ENCODE assay signal across 11 mouse cellular contexts in the genomic region with DNA sequence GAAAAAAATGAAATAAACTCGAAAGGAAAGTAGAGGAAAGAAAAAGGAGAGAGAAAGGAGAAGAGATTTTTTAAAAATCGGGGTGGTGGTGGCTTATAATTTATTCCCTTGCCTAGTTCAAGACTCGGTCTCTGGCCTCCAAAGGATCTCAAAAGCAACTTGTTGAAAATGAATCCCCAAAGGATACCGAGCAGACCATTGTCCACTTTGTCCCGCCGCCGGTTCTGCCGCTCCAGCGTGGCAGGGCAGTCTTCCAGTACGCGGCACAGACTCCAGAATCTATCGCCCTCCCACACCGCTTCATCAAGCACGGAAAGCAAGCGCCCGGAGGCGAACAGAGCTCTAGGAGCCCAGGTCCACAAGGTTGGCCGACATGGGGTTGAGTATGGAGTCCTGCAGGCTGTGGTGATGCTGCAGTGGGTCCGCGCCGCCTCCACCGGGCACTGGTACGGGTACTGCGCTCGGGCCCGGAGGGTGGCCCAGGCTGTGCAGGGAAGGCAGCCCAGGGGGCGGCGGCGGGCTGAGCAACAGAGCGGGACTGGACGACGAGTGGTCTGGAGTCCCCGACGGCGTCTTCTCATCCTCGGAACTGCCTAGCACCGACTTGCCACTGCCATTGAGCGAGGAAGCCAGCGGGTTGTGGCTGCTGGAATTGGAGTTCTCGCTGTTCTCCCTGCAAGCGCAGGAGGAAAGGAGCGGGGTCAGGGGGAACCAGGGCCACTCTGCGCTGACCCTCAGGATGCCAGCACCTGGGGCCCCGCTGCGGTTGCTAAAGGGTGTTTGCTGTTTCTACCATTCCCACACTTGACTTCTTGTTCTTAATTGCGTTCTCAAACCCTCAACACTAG. TPM values are rescaled to one million over a fixed set of nuclear protein-coding genes. Genes with fewer than 3 reads are reported as not detected.
DNase-seq lines count a peak whose midpoint lies in the region; ATAC-seq and TF ChIP-seq lines count a peak whose summit lies in the region.
"Had no signal": no experiment of that assay in that cellular context is flagged by ENCODE, and none has a peak within 500 bp of the region (broad histone marks: within the 10 kb centered on the region; RNA-seq: fewer than 3 reads in every experiment).

No protein-coding gene starts in this region.

- no peak overlapping the region for H3K27ac ChIP-seq in intestine, embryonic 14.5 days (ENCODE audit: low read depth)
- H3K27ac ChIP-seq in intestine, postnatal 0 days (ENCODE audit: low read depth, low read length), result no peak overlapping the region
- 0 out of 2 replicates have a peak overlapping the region, but pooled peaks have one; percentile 48 for H3K27ac ChIP-seq in limb, embryonic 13.5 days

- no peak for TF ChIP-seq CTCF in intestine, postnatal 0 days (IDR thresholded peaks at IDR 0.05; ENCODE audit: low read depth)

- no peak overlapping the region for H3K4me2 ChIP-seq in intestine, embryonic 14.5 days (ENCODE audit: low read length)
- H3K4me2 ChIP-seq in intestine, postnatal 0 days (replicated peaks; ENCODE audit: low read depth), result no peak overlapping the region
- H3K4me2 ChIP-seq in limb, embryonic 13.5 days (replicated peaks), result peak overlapping the region; percentile 82

- H3K9me3 ChIP-seq in intestine, embryonic 14.5 days (ENCODE audit: control insufficient read depth, low read length), result no peaks in the 10 kb centered on the region
- H3K9me3 ChIP-seq in intestine, postnatal 0 days (ENCODE audit: control insufficient read depth), result no peaks in the 10 kb centered on the region
- no peaks in the 10 kb centered on the region for H3K9me3 ChIP-seq in limb, embryonic 13.5 days

- no peak for ATAC-seq in intestine, embryonic 14.5 days (replicated peaks; ENCODE audit: low FRiP score, low TSS enrichment, low read depth)
- ATAC-seq in intestine, postnatal 0 days, result no peak
- no peak for ATAC-seq in limb, embryonic 13.5 days (ENCODE audit: low FRiP score, low read depth)
- ATAC-seq in granulocyte monocyte progenitor cell, adult 5-6 weeks (replicated peaks; ENCODE audit: poor library complexity, severe bottlenecking), result no peak

- peaks cover 7% of the 10 kb centered on the region; the same call in 1 of the 2 replicates for H3K4me1 ChIP-seq in intestine, embryonic 14.5 days (replicated peaks; ENCODE audit: control insufficient read depth, insufficient read depth, low read length)
- 0 out of 2 replicates have a peak, but pooled peaks cover 2% of the 10 kb centered on the region for H3K4me1 ChIP-seq in intestine, postnatal 0 days (replicated peaks; ENCODE audit: control insufficient read depth, insufficient read depth, low read length)
- H3K4me1 ChIP-seq in limb, embryonic 13.5 days, result peaks cover 69% of the 10 kb centered on the region

- 0 out of 2 replicates have a peak overlapping the region, but pooled peaks have one; percentile 11 for H3K4me3 ChIP-seq in intestine, embryonic 14.5 days (ENCODE audit: low read depth, low read length)
- H3K4me3 ChIP-seq in intestine, postnatal 0 days (ENCODE audit: low read depth, low read length), result no peak overlapping the region
- peak overlapping the region; percentile 65 for H3K4me3 ChIP-seq in limb, embryonic 13.5 days

- H3K9ac ChIP-seq in intestine, embryonic 14.5 days (ENCODE audit: low read length), result no peak overlapping the region
- H3K9ac ChIP-seq in intestine, postnatal 0 days (ENCODE audit: low read depth, low read length), result no peak overlapping the region; the same call in 1 of the 2 replicates
- peak overlapping the region; percentile 86 for H3K9ac ChIP-seq in limb, embryonic 13.5 days

- DNase-seq in intestine, embryonic 14.5 days (ENCODE audit: low spot score), result peak; percentile 69
- peak; percentile 53 for DNase-seq in ZHBTc4 (ENCODE audit: low read depth, low spot score)
- peak; percentile 53 for DNase-seq in embryo, embryonic 11 days
- no peak for DNase-seq in right cerebral cortex, postnatal 4 days
- DNase-seq in thymus, adult 18-20 months, result no peak
- DNase-seq: lung, postnatal 4 days had no signal

- 1% methylated on average over 46 of the region's 46 CpGs for WGBS in intestine, embryonic 14.5 days
- WGBS in intestine, postnatal 0 days, result 4% methylated on average over 46 of the region's 46 CpGs
- under 1% methylated on average over 46 of the region's 46 CpGs for WGBS in limb, embryonic 13.5 days

- H3K36me3 ChIP-seq in intestine, embryonic 14.5 days (ENCODE audit: control insufficient read depth, insufficient read depth, low read length), result no peaks in the 10 kb centered on the region
- no peaks in the 10 kb centered on the region for H3K36me3 ChIP-seq in intestine, postnatal 0 days (ENCODE audit: control insufficient read depth, insufficient read depth)
- H3K36me3 ChIP-seq in limb, embryonic 13.5 days, result no peaks in the 10 kb centered on the region

- peaks cover 95% of the 10 kb centered on the region for H3K27me3 ChIP-seq in intestine, embryonic 14.5 days (replicated peaks; ENCODE audit: control insufficient read depth, insufficient read depth, low read length)
- peaks cover 99% of the 10 kb centered on the region for H3K27me3 ChIP-seq in intestine, postnatal 0 days (replicated peaks; ENCODE audit: control insufficient read depth, insufficient read depth, low read length)
- peaks cover 91% of the 10 kb centered on the region for H3K27me3 ChIP-seq in limb, embryonic 13.5 days

RNA-seq across cellular contexts. Expression of a gene that starts 3.0 kb away (rescaled TPM):
- polyA plus RNA-seq in intestine, embryonic 14.5 days (2014; fragmentation: Nextera tagmentation; extraction: Ambion mirVana), result 0.22 and 0.30 TPM in 2 replicates
- polyA plus RNA-seq in intestine, postnatal 0 days (2015; fragmentation: Nextera tagmentation; extraction: Ambion mirVana), result 0.05 and 0.18 TPM in 2 replicates
- polyA plus RNA-seq in limb, embryonic 13.5 days (2015; fragmentation: Nextera tagmentation; extraction: Ambion mirVana), result 8.7 and 9.7 TPM in 2 replicates
- total RNA-seq in granulocyte monocyte progenitor cell, adult 5-6 weeks (2014; fragmentation: Nextera tagmentation), result not detected in 2 replicates
- not detected in 2 replicates for total RNA-seq in granulocyte monocyte progenitor cell, adult 5-6 weeks (2017)
- total RNA-seq: neutrophil, adult 5-6 weeks had no signal
- polyA plus RNA-seq: gonadal fat pad, adult 2 months had no signal

Comparison
In these comparisons a context has a peak if more than half of its experiments do, and no peak if none do; other contexts are left out.
1. DNase-seq: peak in intestine, embryonic 14.5 days (single experiment), ZHBTc4 (single experiment) and embryo, embryonic 11 days (single experiment); none in right cerebral cortex, postnatal 4 days (single experiment) and thymus, adult 18-20 months (0 of 2).